Mouse (Mus musculus) megakaryocyte progenitor cell, adult 5-6 weeks (primary cell): Measurements from ENCODE around the gene Pmvk. TPM values are rescaled to one million over a fixed set of nuclear protein-coding genes. Genes with fewer than 3 reads are reported as not detected.
A peak's percentile ranks its signal among the peaks of the same experiment; 100 is the strongest.

Source experiments
- ATAC-seq: replicated peaks from 2 replicates; pipeline ENCODE4 v1.8.0; 2016; ENCODE audit warnings: mild to moderate bottlenecking, moderate TSS enrichment, inconsistent platforms; ENCODE audit not compliant: poor library complexity
- total RNA-seq, 2 experiments: library from RNA; stranded (forward) in 1 of 2; stranded (reverse) in 1 of 2; fragments of 157-497, 149-512 nt in 1 of 2; fragments of 200-1000 nt in 1 of 2; gene quantifications; 2 replicates each; pipeline versions ENCODE4 v1.2.3 to v1.2.4; 2015 to 2017

Pmvk gene
- total RNA-seq (2015) (14.7 and 14.8 TPM in 2 replicates), total RNA-seq (2017) (18.8 and 25.3 TPM in 2 replicates)

- no peak for ATAC-seq
Observed at GRCm38 (mm10) chr3:89454401-89455177, at the start of gene Pmvk. TSS of gene Pmvk (plus strand) at chr3:89454541.

DNA sequence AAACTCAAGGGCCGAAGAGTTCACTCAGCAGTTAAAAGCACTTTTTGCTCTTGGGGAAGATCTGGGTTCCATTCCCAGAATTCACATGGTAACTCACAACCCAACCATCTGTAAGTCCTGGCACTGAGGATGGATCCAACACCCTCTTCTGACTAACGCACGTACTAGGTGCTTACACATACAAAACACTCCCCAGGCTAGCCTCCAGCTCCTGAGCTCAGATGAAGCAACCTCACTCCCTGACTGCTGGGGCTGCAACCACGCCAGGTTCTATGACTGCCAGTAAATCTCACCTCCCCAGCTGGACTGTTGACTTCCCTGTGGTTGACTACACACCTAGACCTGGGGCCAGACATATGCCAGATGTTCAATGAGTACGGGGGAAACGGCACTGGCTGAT lies 47.5 kb upstream of the Pmvk start:
- no peak for ATAC-seq

- ATAC-seq = no peak
Observed at GRCm38 (mm10) chr3:89408448-89408847, 45.9 kb upstream of the Pmvk start.

- no peak for ATAC-seq
Observed at GRCm38 (mm10) chr3:89409701-89410100, 44.6 kb upstream of the Pmvk start.

GRCm38 (mm10) chr3:89410864-89411263 lies 43.5 kb upstream of the Pmvk start:
- ATAC-seq = no peak

DNA sequence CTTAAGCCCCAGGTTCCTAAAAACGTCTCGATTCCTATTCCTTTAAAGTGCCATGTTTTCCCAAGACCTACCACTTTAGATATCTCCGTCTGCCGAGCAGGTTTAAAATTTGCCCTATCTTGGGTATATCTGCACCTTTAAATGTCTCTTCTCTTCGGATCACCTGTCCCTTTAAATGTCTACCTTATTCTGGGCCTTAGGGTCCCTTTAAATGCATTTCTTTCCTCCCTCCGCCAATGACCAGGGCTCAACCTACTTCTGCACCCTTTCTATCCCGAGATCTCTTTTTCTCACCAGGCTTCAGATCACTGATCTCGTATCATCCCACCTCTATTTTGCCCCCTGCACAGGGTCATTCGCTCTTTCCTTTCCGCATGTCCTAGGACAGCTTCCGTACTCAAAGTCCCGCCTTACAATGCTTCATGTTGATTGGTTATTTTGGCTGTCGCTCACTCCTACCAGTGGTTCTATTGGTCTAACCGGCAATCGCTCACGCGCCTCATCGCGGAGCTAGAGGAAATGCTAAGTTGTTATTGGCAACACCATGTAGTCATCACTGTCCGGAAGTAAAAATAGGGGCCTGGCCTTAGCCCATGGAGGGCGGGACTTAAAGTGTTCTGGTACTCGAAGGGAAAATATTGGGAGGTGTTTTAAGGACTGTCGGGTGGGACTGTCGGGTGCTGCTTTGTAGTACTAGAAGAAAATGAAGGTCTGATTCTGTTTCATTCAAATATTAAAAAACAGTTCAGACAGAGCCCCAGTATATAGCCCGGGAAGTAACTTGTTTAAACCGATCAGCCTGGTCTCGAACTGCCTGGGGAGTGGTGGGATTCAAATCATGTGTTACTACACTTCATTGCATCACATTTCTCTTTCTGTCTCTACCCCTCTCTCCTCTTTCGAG lies 42.6 kb upstream of the Pmvk start, which contains the start of gene Flad1:
Gene Flad1 (minus strand): TSS at position 381 of the 904 bp plus-strand sequence.
- ATAC-seq = peak; percentile 100

- no peak for ATAC-seq
Observed at GRCm38 (mm10) chr3:89416158-89416557, 38.2 kb upstream of the Pmvk start.

DNA sequence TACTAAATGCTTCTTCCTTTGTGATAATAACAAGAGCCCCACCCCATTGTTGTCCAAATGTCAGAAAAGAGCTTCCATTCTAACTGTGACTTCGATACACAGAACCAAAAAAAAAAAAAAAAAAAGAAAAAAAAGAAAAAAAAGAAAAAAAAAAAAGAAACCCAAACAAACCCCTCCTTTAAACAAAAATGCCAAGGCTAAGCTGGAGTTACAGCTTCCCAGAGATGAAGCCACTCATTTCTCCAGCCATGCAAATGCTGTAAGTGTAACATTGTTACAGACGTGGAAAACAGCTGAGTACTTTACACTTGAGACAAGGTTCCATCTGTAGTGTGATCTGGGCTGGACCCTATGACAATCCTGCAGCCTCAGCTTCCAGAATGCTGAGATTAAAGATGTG lies 37.2 kb upstream of the Pmvk start:
- ATAC-seq = no peak

GRCm38 (mm10) chr3:89417840-89418169 lies 36.5 kb upstream of the Pmvk start:
- ATAC-seq = peak; percentile 15; the same call in 1 of the 2 replicates

GRCm38 (mm10) chr3:89418170-89418860 lies 36.0 kb upstream of the Pmvk start, which contains the start of the genes Cks1b and Shc1:
TSS of gene Cks1b (minus strand) at chr3:89418383.
TSS of gene Shc1 (plus strand) at chr3:89418443.
- ATAC-seq = peak; percentile 86

- ATAC-seq = no peak
Observed at GRCm38 (mm10) chr3:89418861-89419250, 35.5 kb upstream of the Pmvk start.

- no peak for ATAC-seq
Observed at GRCm38 (mm10) chr3:89419571-89419970, 34.8 kb upstream of the Pmvk start.

- ATAC-seq = no peak
Observed at GRCm38 (mm10) chr3:89419981-89420380, 34.4 kb upstream of the Pmvk start.

DNA sequence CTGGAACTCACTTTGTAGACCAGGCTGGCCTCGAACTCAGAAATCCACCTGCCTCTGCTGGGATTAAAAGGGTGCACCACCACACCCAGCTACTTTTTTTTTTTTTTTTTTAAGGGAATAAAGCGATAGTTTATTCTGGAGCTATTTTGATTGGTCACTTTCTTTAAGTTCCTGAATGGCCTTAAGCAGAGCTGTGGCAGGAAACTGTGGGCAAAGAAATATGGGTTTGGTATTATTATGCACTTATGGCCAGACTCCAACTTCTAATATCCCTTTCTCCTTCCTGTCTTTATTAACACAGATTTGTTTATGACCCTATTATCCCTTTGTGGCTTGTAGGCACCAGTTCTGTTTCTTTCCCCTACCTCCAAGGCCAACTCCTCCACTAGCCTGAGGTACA lies 33.9 kb upstream of the Pmvk start:
- no peak for ATAC-seq

GRCm38 (mm10) chr3:89421002-89421774 lies 33.2 kb upstream of the Pmvk start:
- ATAC-seq = peak; percentile 45

- ATAC-seq = no peak
Observed at GRCm38 (mm10) chr3:89421810-89422473, 32.4 kb upstream of the Pmvk start.

GRCm38 (mm10) chr3:89422556-89423205 lies 31.7 kb upstream of the Pmvk start:
- ATAC-seq = no peak

DNA sequence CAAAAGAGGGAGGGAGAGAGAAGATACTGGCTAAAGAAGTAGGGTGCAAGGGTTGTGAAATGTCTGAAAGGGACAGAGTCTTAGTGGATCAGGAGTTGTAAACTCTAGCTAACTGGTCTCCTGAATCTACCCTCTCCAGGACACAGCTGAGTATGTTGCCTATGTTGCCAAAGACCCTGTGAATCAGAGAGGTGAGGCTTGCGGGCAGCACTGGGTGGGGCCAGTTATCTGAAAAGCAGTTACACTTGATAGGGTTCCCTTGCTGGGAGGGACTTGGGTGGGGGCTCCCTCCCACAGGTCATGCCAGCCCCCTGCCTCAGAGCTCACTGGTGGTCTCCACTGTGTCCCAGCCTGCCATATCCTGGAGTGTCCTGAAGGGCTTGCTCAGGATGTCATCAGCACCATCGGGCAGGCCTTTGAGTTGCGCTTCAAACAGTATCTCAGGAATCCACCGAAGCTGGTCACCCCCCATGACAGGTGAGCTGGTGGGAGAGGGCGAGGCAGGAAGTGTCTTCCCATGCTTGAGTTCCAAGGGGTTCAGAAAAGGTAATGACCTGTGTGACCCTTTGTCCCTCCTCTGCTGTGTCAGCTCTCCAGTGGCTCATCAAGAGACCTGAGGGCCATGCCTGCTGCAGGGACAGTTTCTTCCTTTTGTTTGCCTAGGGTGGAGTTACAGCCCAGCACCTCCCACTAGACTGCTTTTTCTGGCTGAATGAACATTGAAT lies 29.8 kb upstream of the Pmvk start:
- ATAC-seq = no peak

DNA sequence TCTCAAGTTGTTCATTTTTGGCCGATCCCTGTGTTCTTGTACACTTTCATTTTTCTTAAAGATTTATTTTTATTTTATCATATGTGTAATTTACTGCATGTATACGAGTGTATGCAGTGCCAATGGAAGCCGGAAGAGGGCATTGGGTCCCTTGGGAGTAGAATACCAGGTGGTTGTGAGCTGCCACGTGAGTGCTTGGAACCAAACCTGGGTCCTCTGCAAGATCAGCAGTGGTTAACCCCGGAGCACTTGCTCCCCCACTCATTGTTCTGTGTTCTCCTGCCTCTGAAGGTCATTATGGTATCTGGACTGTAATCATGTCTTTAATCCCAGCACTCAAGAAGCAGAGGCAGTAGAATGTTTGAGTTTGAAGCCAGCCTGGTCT lies 29.2 kb upstream of the Pmvk start:
- ATAC-seq = no peak
